Mouse (Mus musculus): ENCODE data around the gene Ndufc2. TPM values are rescaled to one million over a fixed set of nuclear protein-coding genes. Genes with fewer than 3 reads are reported as not detected.
A peak's percentile ranks its signal among the peaks of the same experiment; 100 is the strongest.

Ndufc2 gene
- polyA plus RNA-seq (2014; fragmentation: Nextera tagmentation; extraction: Ambion mirVana), result 490 and 530 TPM in 2 replicates

- ATAC-seq (ENCODE audit: low read depth), result peak; percentile 97
- Histone ChIP-seq H3K9me3 (ENCODE audit: control insufficient read depth, low read length) (no peaks in the 10 kb centered on the region), H3K36me3 (ENCODE audit: control insufficient read depth, insufficient read depth, low read length) (no peaks in the 10 kb centered on the region), H3K27ac (ENCODE audit: low read depth, low read length) (peak within 1 kb of the TSS; percentile 81), H3K4me1 (ENCODE audit: control insufficient read depth, insufficient read depth, low read length) (peaks cover 14% of the 10 kb centered on the region), H3K27me3 (ENCODE audit: control insufficient read depth, insufficient read depth, low read length) (no peaks in the 10 kb centered on the region), H3K4me2 (ENCODE audit: low read depth, low read length) (peak within 1 kb of the TSS; percentile 81), H3K9ac (replicated peaks; ENCODE audit: low read depth, low read length) (peak within 1 kb of the TSS; percentile 90), H3K4me3 (ENCODE audit: low read depth, low read length) (peak within 1 kb of the TSS; percentile 79)
- under 1% methylated on average over 54 of the region's 54 CpGs for WGBS
These were observed at the start of gene Ndufc2 for GRCm38 (mm10) chr7:97399960-97400715. Ndufc2 (plus strand) TSS chr7:97400003.

- H3K4me1 ChIP-seq (ENCODE audit: control insufficient read depth, insufficient read depth, low read length), result no peaks in the 10 kb centered on the region
- H3K27ac ChIP-seq (ENCODE audit: low read depth, low read length), result no peak overlapping the region
- H3K36me3 ChIP-seq (ENCODE audit: control insufficient read depth, insufficient read depth, low read length), result no peaks in the 10 kb centered on the region
- 79% methylated on average over 5 of the region's 5 CpGs for WGBS
- H3K9ac ChIP-seq (replicated peaks; ENCODE audit: low read depth, low read length), result no peak overlapping the region
- H3K27me3 ChIP-seq (ENCODE audit: control insufficient read depth, insufficient read depth, low read length), result no peaks in the 10 kb centered on the region
- H3K4me3 ChIP-seq (ENCODE audit: low read depth, low read length), result no peak overlapping the region
- no peaks in the 10 kb centered on the region for H3K9me3 ChIP-seq (ENCODE audit: control insufficient read depth, low read length)
- no peak overlapping the region for H3K4me2 ChIP-seq (ENCODE audit: low read depth, low read length)
- no peak for ATAC-seq (ENCODE audit: low read depth)
These were observed 48.9 kb upstream of the Ndufc2 start for GRCm38 (mm10) chr7:97350891-97351290.

GRCm38 (mm10) chr7:97351792-97352513, 47.9 kb upstream of the Ndufc2 start:
- Histone ChIP-seq H3K4me2 (ENCODE audit: low read depth, low read length) (no peak overlapping the region), H3K9me3 (ENCODE audit: control insufficient read depth, low read length) (no peaks in the 10 kb centered on the region), H3K4me3 (ENCODE audit: low read depth, low read length) (no peak overlapping the region), H3K4me1 (ENCODE audit: control insufficient read depth, insufficient read depth, low read length) (no peaks in the 10 kb centered on the region), H3K27ac (ENCODE audit: low read depth, low read length) (no peak overlapping the region), H3K9ac (replicated peaks; ENCODE audit: low read depth, low read length) (no peak overlapping the region), H3K27me3 (ENCODE audit: control insufficient read depth, insufficient read depth, low read length) (no peaks in the 10 kb centered on the region), H3K36me3 (ENCODE audit: control insufficient read depth, insufficient read depth, low read length) (no peaks in the 10 kb centered on the region)
- no peak for ATAC-seq (ENCODE audit: low read depth)
- WGBS, result 87% methylated on average over 11 of the region's 11 CpGs

- Histone ChIP-seq H3K4me3 (ENCODE audit: low read depth, low read length) (no peak overlapping the region), H3K27me3 (ENCODE audit: control insufficient read depth, insufficient read depth, low read length) (no peaks in the 10 kb centered on the region), H3K27ac (ENCODE audit: low read depth, low read length) (no peak overlapping the region), H3K9ac (replicated peaks; ENCODE audit: low read depth, low read length) (no peak overlapping the region), H3K9me3 (ENCODE audit: control insufficient read depth, low read length) (no peaks in the 10 kb centered on the region), H3K4me2 (ENCODE audit: low read depth, low read length) (no peak overlapping the region), H3K4me1 (ENCODE audit: control insufficient read depth, insufficient read depth, low read length) (no peaks in the 10 kb centered on the region), H3K36me3 (ENCODE audit: control insufficient read depth, insufficient read depth, low read length) (no peaks in the 10 kb centered on the region)
- no peak for ATAC-seq (ENCODE audit: low read depth)
- WGBS, result 86% methylated on average over 6 of the region's 6 CpGs
These were observed 46.4 kb upstream of the Ndufc2 start for GRCm38 (mm10) chr7:97353356-97353755.

GRCm38 (mm10) chr7:97355068-97355841, 44.5 kb upstream of the Ndufc2 start:
- Histone ChIP-seq H3K9me3 (ENCODE audit: control insufficient read depth, low read length) (no peaks in the 10 kb centered on the region), H3K9ac (replicated peaks; ENCODE audit: low read depth, low read length) (no peak overlapping the region), H3K4me1 (ENCODE audit: control insufficient read depth, insufficient read depth, low read length) (no peaks in the 10 kb centered on the region), H3K36me3 (ENCODE audit: control insufficient read depth, insufficient read depth, low read length) (no peaks in the 10 kb centered on the region), H3K27ac (ENCODE audit: low read depth, low read length) (no peak overlapping the region), H3K4me3 (ENCODE audit: low read depth, low read length) (no peak overlapping the region), H3K27me3 (ENCODE audit: control insufficient read depth, insufficient read depth, low read length) (no peaks in the 10 kb centered on the region), H3K4me2 (ENCODE audit: low read depth, low read length) (no peak overlapping the region)
- ATAC-seq (ENCODE audit: low read depth), result no peak
- 46% methylated on average over 13 of the region's 13 CpGs for WGBS

- Histone ChIP-seq H3K4me3 (ENCODE audit: low read depth, low read length) (no peak overlapping the region), H3K27me3 (ENCODE audit: control insufficient read depth, insufficient read depth, low read length) (no peaks in the 10 kb centered on the region), H3K9ac (replicated peaks; ENCODE audit: low read depth, low read length) (no peak overlapping the region), H3K36me3 (ENCODE audit: control insufficient read depth, insufficient read depth, low read length) (no peaks in the 10 kb centered on the region), H3K4me2 (ENCODE audit: low read depth, low read length) (no peak overlapping the region), H3K9me3 (ENCODE audit: control insufficient read depth, low read length) (no peaks in the 10 kb centered on the region), H3K27ac (ENCODE audit: low read depth, low read length) (no peak overlapping the region), H3K4me1 (ENCODE audit: control insufficient read depth, insufficient read depth, low read length) (no peaks in the 10 kb centered on the region)
- no peak for ATAC-seq (ENCODE audit: low read depth)
- 79% methylated on average over 5 of the region's 5 CpGs for WGBS
These were observed 43.5 kb upstream of the Ndufc2 start for GRCm38 (mm10) chr7:97356253-97356652.

- Histone ChIP-seq H3K9ac (replicated peaks; ENCODE audit: low read depth, low read length) (no peak overlapping the region), H3K4me3 (ENCODE audit: low read depth, low read length) (no peak overlapping the region), H3K27me3 (ENCODE audit: control insufficient read depth, insufficient read depth, low read length) (no peaks in the 10 kb centered on the region), H3K4me2 (ENCODE audit: low read depth, low read length) (no peak overlapping the region), H3K9me3 (ENCODE audit: control insufficient read depth, low read length) (no peaks in the 10 kb centered on the region), H3K36me3 (ENCODE audit: control insufficient read depth, insufficient read depth, low read length) (no peaks in the 10 kb centered on the region), H3K4me1 (ENCODE audit: control insufficient read depth, insufficient read depth, low read length) (no peaks in the 10 kb centered on the region), H3K27ac (ENCODE audit: low read depth, low read length) (no peak overlapping the region)
- ATAC-seq (ENCODE audit: low read depth), result no peak
- whole genome bisulfite sequencing, result 81% methylated on average over 5 of the region's 5 CpGs
These were observed 42.9 kb upstream of the Ndufc2 start for GRCm38 (mm10) chr7:97356875-97357276.

- ATAC-seq (ENCODE audit: low read depth), result no peak
- WGBS, result 81% methylated on average over 3 of the region's 3 CpGs
- Histone ChIP-seq H3K4me2 (ENCODE audit: low read depth, low read length) (no peak overlapping the region), H3K4me1 (ENCODE audit: control insufficient read depth, insufficient read depth, low read length) (no peaks in the 10 kb centered on the region), H3K27me3 (ENCODE audit: control insufficient read depth, insufficient read depth, low read length) (no peaks in the 10 kb centered on the region), H3K27ac (ENCODE audit: low read depth, low read length) (no peak overlapping the region), H3K36me3 (ENCODE audit: control insufficient read depth, insufficient read depth, low read length) (no peaks in the 10 kb centered on the region), H3K9ac (replicated peaks; ENCODE audit: low read depth, low read length) (no peak overlapping the region), H3K4me3 (ENCODE audit: low read depth, low read length) (no peak overlapping the region), H3K9me3 (ENCODE audit: control insufficient read depth, low read length) (no peaks in the 10 kb centered on the region)
These were observed 42.0 kb upstream of the Ndufc2 start for GRCm38 (mm10) chr7:97357840-97358239.

GRCm38 (mm10) chr7:97358347-97358746, 41.5 kb upstream of the Ndufc2 start:
- H3K27ac ChIP-seq (ENCODE audit: low read depth, low read length), result no peak overlapping the region
- 91% methylated on average over 4 of the region's 4 CpGs for WGBS
- H3K4me2 ChIP-seq (ENCODE audit: low read depth, low read length), result no peak overlapping the region
- no peaks in the 10 kb centered on the region for H3K4me1 ChIP-seq (ENCODE audit: control insufficient read depth, insufficient read depth, low read length)
- no peaks in the 10 kb centered on the region for H3K9me3 ChIP-seq (ENCODE audit: control insufficient read depth, low read length)
- H3K36me3 ChIP-seq (ENCODE audit: control insufficient read depth, insufficient read depth, low read length), result no peaks in the 10 kb centered on the region
- no peak overlapping the region for H3K4me3 ChIP-seq (ENCODE audit: low read depth, low read length)
- H3K27me3 ChIP-seq (ENCODE audit: control insufficient read depth, insufficient read depth, low read length), result no peaks in the 10 kb centered on the region
- no peak overlapping the region for H3K9ac ChIP-seq (replicated peaks; ENCODE audit: low read depth, low read length)
- no peak for ATAC-seq (ENCODE audit: low read depth)

All from neural tube, embryonic 14.5 days (tissue).